Mouse (Mus musculus) myocyte (in vitro differentiated cells): ENCODE results near the gene Pitpna. TPM values are rescaled to one million over a fixed set of nuclear protein-coding genes. Genes with fewer than 3 reads are reported as not detected.

Experiments used
- H3K27me3 ChIP-seq: one replicate; pipeline ENCODE4 v1.6.1; 2011; ENCODE audit not compliant: control insufficient read depth, insufficient read depth, insufficient read length
- H3K36me3 ChIP-seq: one replicate; pipeline ENCODE4 v1.6.1; 2011; ENCODE audit not compliant: control insufficient read depth, insufficient read depth
- H3K4me2 ChIP-seq: one replicate; pipeline ENCODE4 v1.6.1; 2011; ENCODE audit warnings: low read depth, control low read depth
- H3K4me3 ChIP-seq: one replicate; pipeline ENCODE4 v1.5.1; 2011; ENCODE audit warnings: mild to moderate bottlenecking, control low read depth, moderate library complexity
- H3K79me2 ChIP-seq: one replicate; pipeline ENCODE4 v1.6.1; 2011; ENCODE audit not compliant: control insufficient read depth, insufficient read depth
- H3ac ChIP-seq: one replicate; pipeline ENCODE4 v1.6.1; 2011; ENCODE audit not compliant: control insufficient read depth, insufficient read length
- CEBPB ChIP-seq: IDR thresholded peaks from 2 replicates; pipeline ENCODE4 v1.6.1; 2011; ENCODE audit warnings: mild to moderate bottlenecking, moderate library complexity; ENCODE audit not compliant: poor library complexity, insufficient read depth, severe bottlenecking
- E2F4 ChIP-seq: IDR thresholded peaks from one replicate; pipeline ENCODE4 v1.6.1; 2011; ENCODE audit warnings: mild to moderate bottlenecking, control low read depth, moderate library complexity; ENCODE audit not compliant: insufficient read depth
- MAX ChIP-seq: IDR thresholded peaks from one replicate; pipeline ENCODE4 v1.6.1; 2011; ENCODE audit warnings: low read depth, mild to moderate bottlenecking, control low read depth
- MYOD1 ChIP-seq, 3 experiments: IDR thresholded peaks; one replicate each; pipeline ENCODE4 v1.6.1; 2011; ENCODE audit warnings: control low read depth in 2 of 3, low read depth in 2 of 3, mild to moderate bottlenecking in 2 of 3, moderate library complexity in 1 of 3; ENCODE audit not compliant: insufficient read length in 2 of 3, control insufficient read depth in 1 of 3
- MYOG ChIP-seq, 3 experiments: IDR thresholded peaks; one replicate each; pipeline ENCODE4 v1.6.1; 2011; ENCODE audit warnings: control low read depth in 2 of 3, low read depth in 2 of 3, mild to moderate bottlenecking in 2 of 3; ENCODE audit not compliant: insufficient read length in 2 of 3, control insufficient read depth in 1 of 3, insufficient read depth in 1 of 3
- POLR2A ChIP-seq: IDR thresholded peaks from one replicate; pipeline ENCODE4 v1.6.1; 2011; ENCODE audit warnings: low read depth, mild to moderate bottlenecking, control low read depth, moderate library complexity; ENCODE audit not compliant: insufficient read length
- POLR2AphosphoS2 ChIP-seq: IDR thresholded peaks from one replicate; pipeline ENCODE4 v1.6.1; 2011; ENCODE audit warnings: low read depth, control low read depth; ENCODE audit not compliant: insufficient read length
- REST ChIP-seq: IDR thresholded peaks from one replicate; pipeline ENCODE4 v1.6.1; 2011; ENCODE audit warnings: mild to moderate bottlenecking, control low read depth, moderate library complexity; ENCODE audit not compliant: insufficient read depth, insufficient read length
- SRF ChIP-seq: IDR thresholded peaks from one replicate; pipeline ENCODE4 v1.6.1; 2011; ENCODE audit warnings: low read depth; ENCODE audit not compliant: control insufficient read depth, insufficient read length
- TCF12 ChIP-seq: IDR thresholded peaks from one replicate; pipeline ENCODE4 v1.6.1; 2011; ENCODE audit warnings: mild to moderate bottlenecking, control low read depth; ENCODE audit not compliant: poor library complexity, insufficient read depth, severe bottlenecking
- TCF3 ChIP-seq: IDR thresholded peaks from one replicate; pipeline ENCODE4 v1.6.1; 2011; ENCODE audit warnings: low read depth, control low read depth; ENCODE audit not compliant: insufficient read length
- USF1 ChIP-seq: IDR thresholded peaks from one replicate; pipeline ENCODE4 v1.6.1; 2011; ENCODE audit warnings: low read depth, mild to moderate bottlenecking, control low read depth, moderate library complexity
- polyA plus RNA-seq: library from polyadenylated mRNA; unstranded; fragments of >200 nt; fragmentation: generic; extraction: Trizol; gene quantifications from one replicate; pipeline ENCODE4 v1.2.1, GENCODE M21; 2012; ENCODE audit warnings: missing spikeins

The Pitpna gene
- polyA plus RNA-seq, 1 experiment = 125 TPM

DNA sequence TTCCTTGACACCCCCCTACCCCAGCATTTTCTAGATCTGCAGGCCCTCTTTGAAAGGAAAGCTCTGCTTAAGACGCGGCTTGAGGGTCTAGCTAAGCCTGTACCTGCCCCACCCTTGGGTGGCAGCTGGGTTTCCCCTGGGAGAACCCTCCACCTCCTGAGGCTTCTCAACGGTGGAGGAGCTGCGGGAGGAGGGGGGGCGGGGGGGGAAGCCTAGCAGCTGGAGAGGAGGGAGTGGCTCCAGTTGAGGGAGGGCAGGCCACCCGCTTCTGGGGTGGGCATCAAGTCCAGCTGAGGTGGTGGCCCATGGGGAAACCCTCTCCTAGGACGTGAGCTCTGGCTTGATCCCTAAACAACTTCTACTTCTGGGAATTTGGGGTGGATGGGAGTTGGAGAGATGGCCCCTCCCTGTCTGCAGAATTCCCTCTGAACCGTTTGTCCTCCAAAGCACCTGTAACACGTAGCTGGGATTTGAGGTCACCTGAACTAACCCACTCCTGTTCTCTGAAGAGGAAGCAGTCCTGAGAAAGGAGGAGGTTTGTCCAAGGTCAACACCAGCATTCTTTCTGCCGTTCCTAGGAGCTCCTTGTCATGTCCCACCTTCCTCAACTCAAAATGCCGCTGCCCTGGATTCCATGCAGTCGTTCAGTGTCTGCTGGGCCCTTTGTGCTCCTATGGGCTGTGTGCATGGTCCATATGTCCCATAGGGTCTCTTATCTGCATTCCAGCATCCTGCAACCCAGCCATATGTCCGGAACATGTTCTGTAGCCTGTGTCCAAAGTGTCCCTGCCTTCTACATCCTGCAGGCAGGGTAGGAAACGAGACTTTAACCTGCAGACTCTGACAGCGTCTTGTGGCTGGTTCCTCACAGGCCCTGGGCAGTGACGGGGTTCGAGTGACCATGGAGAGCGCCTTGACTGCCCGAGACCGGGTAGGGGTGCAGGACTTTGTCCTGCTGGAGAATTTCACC, 69.0 kb downstream of the Pitpna start:
- TF ChIP-seq MYOG (IDR thresholded peaks at IDR 0.05; ENCODE audit: control insufficient read depth in 1 of 3, insufficient read depth in 1 of 3, insufficient read length in 2 of 3, low read depth in 2 of 3) (peak in 1 of 3 experiments; percentile 65), TCF3 (no peak), MYOD1 (IDR thresholded peaks at IDR 0.05; ENCODE audit: control insufficient read depth in 1 of 3, insufficient read length in 2 of 3, low read depth in 2 of 3) (peak in 1 of 3 experiments; percentile 49), E2F4 (no peak)
- no peaks in the 10 kb centered on the region for H3K27me3 ChIP-seq
- peak overlapping the region; percentile 10 for H3ac ChIP-seq
- peak overlapping the region; percentile 65 for H3K4me3 ChIP-seq
- peak overlapping the region; percentile 86 for H3K4me2 ChIP-seq
- peaks cover 36% of the 10 kb centered on the region for H3K36me3 ChIP-seq
- H3K79me2 ChIP-seq = peaks cover 23% of the 10 kb centered on the region

DNA sequence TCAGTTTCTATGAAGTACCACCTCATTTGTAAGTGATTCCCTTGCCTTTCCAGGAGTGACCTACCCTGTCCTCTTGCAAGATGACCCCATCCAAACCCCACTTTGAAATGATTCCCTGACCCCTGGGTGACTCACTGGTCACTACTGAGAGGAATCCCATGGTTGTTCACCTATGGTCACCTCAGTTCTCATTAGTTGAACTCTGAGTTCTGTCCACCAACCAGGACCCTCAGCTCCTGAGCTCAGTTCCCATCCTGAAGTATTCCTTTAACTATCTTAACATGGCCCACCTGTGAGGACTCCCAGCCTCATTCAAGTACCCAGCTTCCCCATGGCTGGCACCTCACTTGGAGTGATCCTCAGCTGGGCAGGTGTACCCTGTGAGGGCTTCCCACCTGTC, 69.9 kb downstream of the Pitpna start:
- no peak overlapping the region for H3K4me3 ChIP-seq
- no peak overlapping the region for H3ac ChIP-seq
- no peaks in the 10 kb centered on the region for H3K27me3 ChIP-seq
- peaks cover 14% of the 10 kb centered on the region for H3K79me2 ChIP-seq
- H3K4me2 ChIP-seq = no peak overlapping the region
- H3K36me3 ChIP-seq = peaks cover 45% of the 10 kb centered on the region
- TF ChIP-seq MYOG (IDR thresholded peaks at IDR 0.05; ENCODE audit: control insufficient read depth in 1 of 3, insufficient read depth in 1 of 3, insufficient read length in 2 of 3, low read depth in 2 of 3) = no peak
- no peak for TF ChIP-seq USF1
- TF ChIP-seq E2F4 = no peak
- TF ChIP-seq CEBPB = no peak

DNA sequence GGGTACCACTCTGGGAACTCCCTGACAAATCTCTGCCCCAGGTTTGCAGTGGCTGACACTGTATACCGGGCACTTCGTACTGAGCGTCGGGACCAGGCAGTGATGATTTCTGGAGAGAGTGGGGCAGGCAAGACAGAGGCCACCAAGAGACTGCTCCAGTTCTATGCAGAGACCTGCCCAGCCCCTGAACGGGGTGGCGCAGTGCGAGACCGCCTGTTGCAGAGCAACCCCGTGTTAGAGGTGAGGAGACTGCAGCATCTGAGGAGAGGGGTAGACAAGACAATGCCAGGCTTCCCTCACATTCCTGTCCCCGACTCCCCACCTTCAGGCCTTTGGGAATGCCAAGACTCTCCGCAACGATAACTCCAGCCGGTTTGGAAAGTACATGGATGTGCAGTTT, 70.4 kb downstream of the Pitpna start:
- Histone ChIP-seq H3K36me3 (peaks cover 47% of the 10 kb centered on the region), H3K79me2 (peaks cover 13% of the 10 kb centered on the region), H3ac (no peak overlapping the region), H3K4me3 (no peak overlapping the region), H3K27me3 (no peaks in the 10 kb centered on the region), H3K4me2 (no peak overlapping the region)
- no peak for TF ChIP-seq POLR2A
- peak; percentile 29 for TF ChIP-seq POLR2AphosphoS2

- peaks cover 13% of the 10 kb centered on the region for H3K79me2 ChIP-seq
- no peak overlapping the region for H3K4me3 ChIP-seq
- H3ac ChIP-seq = no peak overlapping the region
- no peak for TF ChIP-seq CEBPB
- TF ChIP-seq REST = no peak
- no peak for TF ChIP-seq TCF3
- no peak for TF ChIP-seq MYOD1 (IDR thresholded peaks at IDR 0.05; ENCODE audit: control insufficient read depth in 1 of 3, insufficient read length in 2 of 3, low read depth in 2 of 3)
- TF ChIP-seq MYOG (IDR thresholded peaks at IDR 0.05; ENCODE audit: control insufficient read depth in 1 of 3, insufficient read depth in 1 of 3, insufficient read length in 2 of 3, low read depth in 2 of 3) = no peak
- TF ChIP-seq E2F4 = no peak
- TF ChIP-seq TCF12 = no peak
- no peak for TF ChIP-seq POLR2AphosphoS2
- TF ChIP-seq USF1 = no peak
- no peak for TF ChIP-seq POLR2A
- no peak for TF ChIP-seq SRF
- TF ChIP-seq MAX = no peak
- H3K27me3 ChIP-seq = no peaks in the 10 kb centered on the region
- H3K36me3 ChIP-seq = peaks cover 47% of the 10 kb centered on the region
- no peak overlapping the region for H3K4me2 ChIP-seq
These were observed 71.3 kb downstream of the Pitpna start for GRCm38 (mm10) chr11:75658996-75659750.

DNA sequence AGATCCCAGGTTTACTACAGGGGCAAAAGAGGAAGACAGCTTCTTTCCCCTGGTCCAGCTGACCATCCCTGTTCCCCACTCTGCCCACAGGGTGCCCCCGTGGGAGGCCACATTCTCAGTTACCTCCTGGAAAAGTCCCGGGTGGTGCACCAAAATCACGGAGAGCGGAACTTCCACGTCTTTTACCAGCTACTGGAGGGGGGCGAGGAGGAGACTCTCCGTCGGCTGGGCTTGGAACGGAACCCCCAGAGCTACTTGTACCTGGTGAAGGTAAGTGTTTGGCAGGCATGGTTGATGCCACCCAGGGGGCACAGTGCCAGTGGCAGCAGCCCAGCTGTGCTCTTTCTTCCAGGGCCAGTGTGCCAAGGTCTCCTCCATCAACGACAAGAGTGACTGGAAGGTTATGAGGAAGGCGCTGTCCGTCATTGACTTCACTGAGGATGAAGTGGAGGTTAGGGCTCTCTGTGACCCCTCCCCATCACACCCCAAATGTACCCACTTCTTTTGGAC, 72.2 kb downstream of the Pitpna start:
- peaks cover 13% of the 10 kb centered on the region for H3K79me2 ChIP-seq
- peaks cover 47% of the 10 kb centered on the region for H3K36me3 ChIP-seq
- H3ac ChIP-seq = no peak overlapping the region
- TF ChIP-seq POLR2A (no peak), REST (no peak), SRF (no peak), TCF12 (no peak), MYOD1 (IDR thresholded peaks at IDR 0.05; ENCODE audit: control insufficient read depth in 1 of 3, insufficient read length in 2 of 3, low read depth in 2 of 3) (no peak), E2F4 (no peak), CEBPB (no peak), TCF3 (no peak), MAX (no peak), USF1 (no peak), MYOG (IDR thresholded peaks at IDR 0.05; ENCODE audit: control insufficient read depth in 1 of 3, insufficient read depth in 1 of 3, insufficient read length in 2 of 3, low read depth in 2 of 3) (no peak)
- no peak overlapping the region for H3K4me2 ChIP-seq
- no peak overlapping the region for H3K4me3 ChIP-seq
- no peaks in the 10 kb centered on the region for H3K27me3 ChIP-seq
